Mouse (Mus musculus) forebrain, embryonic 12.5 days (tissue): ENCODE results near the gene Mfrp. TPM values are rescaled to one million over a fixed set of nuclear protein-coding genes. Genes with fewer than 3 reads are reported as not detected.

Experiments
- ATAC-seq: fragments of 200-750 bp; cut with Nextera tagmentation; 2 replicates; pipeline ENCODE4 v1.8.0; 2017; ENCODE audit warnings: moderate TSS enrichment; ENCODE audit not compliant: low FRiP score
- H3K27ac ChIP-seq: fragments of 300-500 bp; sonication (generic); 2 replicates; pipeline ENCODE4 v1.5.1; 2016; ENCODE audit warnings: mild to moderate bottlenecking
- H3K27me3 ChIP-seq: fragments of 300-500 bp; sonication (generic); 2 replicates; pipeline ENCODE4 v1.6.1; 2016; ENCODE audit warnings: mild to moderate bottlenecking
- H3K36me3 ChIP-seq: fragments of 300-500 bp; sonication (generic); replicated peaks from 2 replicates; pipeline ENCODE4 v1.6.1; 2016; ENCODE audit warnings: mild to moderate bottlenecking
- H3K4me1 ChIP-seq: fragments of 300-500 bp; sonication (generic); 2 replicates; pipeline ENCODE4 v1.6.1; 2016
- H3K4me2 ChIP-seq: fragments of 300-500 bp; sonication (generic); 2 replicates; pipeline ENCODE4 v1.6.1; 2016; ENCODE audit warnings: mild to moderate bottlenecking, moderate library complexity
- H3K4me3 ChIP-seq: fragments of 300-500 bp; sonication (generic); replicated peaks from 2 replicates; pipeline ENCODE4 v1.5.1; 2016; ENCODE audit warnings: mild to moderate bottlenecking
- H3K9ac ChIP-seq: fragments of 300-500 bp; sonication (generic); 2 replicates; pipeline ENCODE4 v1.6.1; 2016; ENCODE audit warnings: mild to moderate bottlenecking
- H3K9me3 ChIP-seq: fragments of 300-500 bp; sonication (generic); 2 replicates; pipeline ENCODE4 v1.6.1; 2016
- WGBS: fragments of 180-500 bp; shearing (Covaris S2); methylation state at CpG from one replicate; pipeline ENCODE4 v1.1.7; 2016; 5-methylcytosine and 5-hydroxymethylcytosine counted together
- polyA plus RNA-seq: library from polyadenylated mRNA; unstranded; fragments of >200 nt; fragmentation: Nextera tagmentation; extraction: Ambion mirVana; gene quantifications from 2 replicates; pipeline ENCODE4 v1.2.1, GENCODE M21; 2016

Mfrp gene
- polyA plus RNA-seq, 1 experiment from 2014 or later = 0.33 TPM

- ATAC-seq = no peak
- no peak overlapping the region for H3K9ac ChIP-seq
- H3K4me1 ChIP-seq = peaks cover 34% of the 10 kb centered on the region
- H3K27ac ChIP-seq = no peak overlapping the region
- 54% methylated on average over 3 of the region's 3 CpGs for WGBS
- no peak overlapping the region for H3K4me2 ChIP-seq
- peaks cover 28% of the 10 kb centered on the region for H3K27me3 ChIP-seq
- H3K36me3 ChIP-seq = no peaks in the 10 kb centered on the region
- H3K4me3 ChIP-seq = no peak overlapping the region
- H3K9me3 ChIP-seq = no peaks in the 10 kb centered on the region
These were observed 25.8 kb downstream of the Mfrp start for GRCm38 (mm10) chr9:44127351-44127801.

- H3K36me3 ChIP-seq = no peaks in the 10 kb centered on the region
- peak overlapping the region; percentile 76 for H3K4me2 ChIP-seq
- 10% methylated on average over 9 of the region's 9 CpGs for WGBS
- H3K9me3 ChIP-seq = no peaks in the 10 kb centered on the region
- peak overlapping the region; percentile 54 for H3K9ac ChIP-seq
- H3K4me3 ChIP-seq = peak overlapping the region; percentile 38
- H3K27me3 ChIP-seq = peaks cover 51% of the 10 kb centered on the region
- H3K4me1 ChIP-seq = peaks cover 49% of the 10 kb centered on the region
- no peak for ATAC-seq
- H3K27ac ChIP-seq = 0 out of 2 replicates have a peak overlapping the region, but pooled peaks have one; percentile 56
These were observed 28.1 kb downstream of the Mfrp start for GRCm38 (mm10) chr9:44129633-44130032.

DNA sequence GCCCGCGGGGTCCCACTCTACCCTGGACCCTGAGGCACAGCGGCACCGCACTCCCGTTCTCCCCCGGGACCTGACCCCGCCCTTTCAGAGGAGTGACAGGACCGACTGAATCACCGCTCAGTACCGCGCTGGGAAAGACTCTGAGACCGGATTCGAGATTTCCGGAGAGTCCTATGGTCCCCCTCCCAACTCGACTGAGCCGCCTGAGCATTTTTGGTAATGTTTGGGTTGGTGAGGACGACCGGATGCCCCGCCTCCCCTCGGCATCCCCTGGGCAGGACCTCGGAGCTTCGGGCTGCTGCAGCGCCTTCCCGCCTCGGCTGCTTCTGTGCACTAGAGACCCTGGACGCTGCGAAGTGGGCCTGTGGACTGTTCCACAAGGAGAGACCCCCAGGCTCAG lies 28.5 kb downstream of the Mfrp start:
- Histone ChIP-seq H3K27me3 (peaks cover 55% of the 10 kb centered on the region), H3K9me3 (no peaks in the 10 kb centered on the region), H3K4me2 (peak overlapping the region; percentile 76), H3K9ac (peak overlapping the region; percentile 54), H3K27ac (peak overlapping the region; percentile 56; the same call in 1 of the 2 replicates), H3K4me1 (peaks cover 53% of the 10 kb centered on the region), H3K36me3 (no peaks in the 10 kb centered on the region), H3K4me3 (peak overlapping the region; percentile 38)
- WGBS = under 1% methylated on average over 27 of the region's 27 CpGs
- 0 out of 2 replicates have a peak, but pooled peaks have one; percentile 44 for ATAC-seq

- ATAC-seq = peak; percentile 28; the same call in 1 of the 2 replicates
- H3K4me3 ChIP-seq = peak overlapping the region; percentile 38
- peak overlapping the region; percentile 76 for H3K4me2 ChIP-seq
- H3K27ac ChIP-seq = peak overlapping the region; percentile 53; the same call in 1 of the 2 replicates
- H3K36me3 ChIP-seq = no peaks in the 10 kb centered on the region
- no peaks in the 10 kb centered on the region for H3K9me3 ChIP-seq
- H3K27me3 ChIP-seq = peaks cover 62% of the 10 kb centered on the region
- peaks cover 57% of the 10 kb centered on the region for H3K4me1 ChIP-seq
- peak overlapping the region; percentile 54; the same call in 1 of the 2 replicates for H3K9ac ChIP-seq
- WGBS = 9% methylated on average over 17 of the region's 19 CpGs
These were observed 29.2 kb downstream of the Mfrp start for GRCm38 (mm10) chr9:44130581-44131275.

- H3K27ac ChIP-seq = no peak overlapping the region
- H3K4me2 ChIP-seq = no peak overlapping the region
- H3K4me1 ChIP-seq = peaks cover 59% of the 10 kb centered on the region
- H3K27me3 ChIP-seq = peaks cover 67% of the 10 kb centered on the region
- no peaks in the 10 kb centered on the region for H3K36me3 ChIP-seq
- H3K4me3 ChIP-seq = no peak overlapping the region
- 0 out of 2 replicates have a peak, but pooled peaks have one; percentile 2 for ATAC-seq
- 36% methylated on average over 7 of the region's 7 CpGs for WGBS
- H3K9ac ChIP-seq = no peak overlapping the region
- H3K9me3 ChIP-seq = no peaks in the 10 kb centered on the region
These were observed 29.7 kb downstream of the Mfrp start for GRCm38 (mm10) chr9:44131276-44131590.

- Histone ChIP-seq H3K4me3 (no peak overlapping the region), H3K27ac (no peak overlapping the region), H3K36me3 (0 out of 2 replicates have a peak, but pooled peaks cover 4% of the 10 kb centered on the region), H3K27me3 (peaks cover 75% of the 10 kb centered on the region), H3K9ac (no peak overlapping the region), H3K4me1 (peaks cover 57% of the 10 kb centered on the region), H3K9me3 (no peaks in the 10 kb centered on the region), H3K4me2 (no peak overlapping the region)
- ATAC-seq = no peak
- 66% methylated on average over 5 of the region's 5 CpGs for WGBS
These were observed 30.7 kb downstream of the Mfrp start for GRCm38 (mm10) chr9:44132200-44132599.

DNA sequence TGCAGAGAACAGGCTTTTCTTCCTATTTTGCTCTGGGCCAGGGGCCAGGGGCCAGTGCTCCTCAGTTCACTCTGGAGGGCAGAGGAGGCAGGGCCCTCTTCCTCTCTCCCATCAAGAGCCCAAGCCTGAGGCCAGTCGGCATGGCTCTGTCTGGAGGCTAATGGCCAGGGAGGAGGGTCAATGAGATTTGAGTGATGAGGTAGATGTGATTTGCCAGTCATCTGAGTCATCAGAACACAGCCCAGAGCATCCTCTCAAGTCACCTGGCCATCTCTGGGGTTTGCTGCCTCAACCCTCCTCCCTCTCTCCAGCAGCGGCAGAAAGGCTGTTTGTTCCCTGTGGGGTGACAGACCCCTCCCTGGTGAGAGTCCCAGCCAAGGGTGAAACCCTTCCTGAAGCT lies 31.8 kb downstream of the Mfrp start:
- Histone ChIP-seq H3K36me3 (peaks cover 7% of the 10 kb centered on the region; the same call in 1 of the 2 replicates), H3K27me3 (peaks cover 75% of the 10 kb centered on the region), H3K4me2 (peak overlapping the region; percentile 6; the same call in 1 of the 2 replicates), H3K9ac (no peak overlapping the region), H3K4me3 (no peak overlapping the region), H3K9me3 (no peaks in the 10 kb centered on the region), H3K4me1 (peaks cover 57% of the 10 kb centered on the region), H3K27ac (no peak overlapping the region)
- ATAC-seq = no peak
- WGBS = 13% methylated on average over 2 of the region's 2 CpGs

DNA sequence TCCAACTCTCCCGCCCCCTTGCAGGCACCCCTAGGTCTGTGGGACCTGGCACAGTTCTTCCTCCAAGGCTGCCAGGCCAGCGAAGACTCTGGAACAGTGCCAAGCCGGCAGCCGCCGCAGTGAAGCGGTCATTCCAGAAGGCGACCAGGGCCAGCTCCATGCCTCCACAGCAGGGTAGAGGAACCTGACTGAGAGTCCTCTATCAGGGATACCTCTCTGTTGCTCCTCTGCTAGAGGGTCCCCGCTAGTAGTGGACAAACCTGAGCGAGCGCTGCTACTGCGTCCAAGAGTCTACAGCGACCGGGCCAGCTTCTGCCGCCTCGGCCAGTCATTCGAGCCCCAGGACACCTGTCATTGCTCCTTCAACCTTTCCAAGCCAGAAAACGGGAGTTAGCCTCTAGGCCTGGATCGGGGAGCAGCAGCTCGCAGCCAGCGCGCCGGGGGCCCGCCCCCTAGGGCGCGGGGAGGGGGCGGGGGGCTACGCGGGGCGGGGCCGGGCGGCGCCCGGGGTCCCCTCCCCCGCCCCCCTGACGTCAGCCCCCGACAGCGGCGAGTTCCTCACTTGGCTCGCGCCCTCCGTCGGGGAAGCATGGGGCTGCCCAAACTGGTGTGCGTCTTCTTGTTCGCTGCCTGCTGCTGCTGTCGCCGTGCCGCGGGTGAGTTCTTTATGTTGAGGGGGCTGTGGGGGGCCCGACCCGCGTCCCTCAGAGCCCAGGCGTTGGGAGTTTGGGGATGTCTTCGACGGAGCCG lies 32.7 kb downstream of the Mfrp start, which contains the start of gene Mcam:
TSS of gene Mcam (plus strand) at position 369 of the 750 bp plus-strand sequence.
- under 1% methylated on average over 53 of the region's 55 CpGs for WGBS

DNA sequence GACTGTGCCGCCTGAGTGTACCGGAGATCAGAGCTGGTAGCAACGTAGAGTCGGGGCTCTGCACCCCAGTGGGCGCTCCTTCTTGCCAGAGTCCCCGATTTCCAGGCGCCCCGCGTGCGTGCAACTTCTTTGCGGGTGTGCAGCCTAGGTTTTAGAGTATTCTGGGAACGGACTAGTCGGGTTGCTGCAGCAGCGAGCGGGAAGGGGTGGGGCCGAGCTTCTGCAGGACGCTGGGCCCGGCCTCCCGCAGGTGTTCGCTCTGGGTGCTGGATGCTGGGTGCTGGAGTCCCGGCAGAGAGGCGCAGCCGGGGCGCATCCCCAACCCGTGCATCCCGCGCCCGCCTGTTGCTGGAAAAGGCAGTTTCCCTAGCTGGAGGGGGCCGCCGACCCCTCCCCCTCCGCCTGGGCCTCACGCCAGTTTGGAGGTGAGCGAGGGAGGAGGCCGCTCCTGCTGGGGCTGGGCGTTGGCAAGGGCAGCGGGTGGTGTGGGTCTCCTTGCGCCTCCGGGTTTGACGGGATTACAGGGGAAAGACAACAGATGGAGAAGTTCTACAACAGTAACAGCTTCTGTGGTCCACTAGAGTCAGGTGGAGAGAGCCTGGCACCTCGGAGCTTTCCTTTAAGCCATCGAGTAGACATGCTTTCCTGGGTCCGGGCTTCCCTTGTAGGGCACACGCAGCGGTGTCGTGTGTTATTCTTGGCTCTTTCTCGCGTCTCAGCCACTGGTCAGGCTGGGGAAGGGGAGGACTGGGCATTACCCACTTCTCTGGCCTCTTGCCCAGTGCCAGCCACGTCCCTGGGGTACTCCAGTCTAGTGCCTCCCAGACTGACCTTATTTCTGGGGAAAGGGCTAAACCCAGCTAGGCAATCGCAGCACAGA lies 33.6 kb downstream of the Mfrp start:
- Histone ChIP-seq H3K9me3 (no peaks in the 10 kb centered on the region), H3K9ac (peak overlapping the region; percentile 60), H3K36me3 (peaks cover 10% of the 10 kb centered on the region), H3K4me1 (peaks cover 48% of the 10 kb centered on the region), H3K4me3 (peak overlapping the region; percentile 51), H3K4me2 (peak overlapping the region; percentile 90), H3K27me3 (peaks cover 65% of the 10 kb centered on the region), H3K27ac (0 out of 2 replicates have a peak overlapping the region, but pooled peaks have one; percentile 19)
- 4% methylated on average over 49 of the region's 49 CpGs for WGBS
- peak; percentile 13; the same call in 1 of the 2 replicates for ATAC-seq

More for the DNA sequence above, 32.7 kb downstream of the Mfrp start, which contains the start of gene Mcam:
- Histone ChIP-seq H3K4me1 (peaks cover 56% of the 10 kb centered on the region), H3K27ac (0 out of 2 replicates have a peak within 1 kb of the TSS, but pooled peaks have one; percentile 19), H3K4me2 (peak within 1 kb of the TSS; percentile 90), H3K4me3 (peak within 1 kb of the TSS; percentile 51), H3K9ac (peak within 1 kb of the TSS; percentile 60), H3K36me3 (peaks cover 7% of the 10 kb centered on the region; the same call in 1 of the 2 replicates), H3K9me3 (no peaks in the 10 kb centered on the region), H3K27me3 (peaks cover 70% of the 10 kb centered on the region)
- peak; percentile 45; the same call in 1 of the 2 replicates for ATAC-seq

- Histone ChIP-seq H3K4me2 (peak overlapping the region; percentile 90), H3K4me3 (peak overlapping the region; percentile 51), H3K36me3 (peaks cover 18% of the 10 kb centered on the region), H3K9me3 (no peaks in the 10 kb centered on the region), H3K27me3 (peaks cover 61% of the 10 kb centered on the region), H3K4me1 (peaks cover 40% of the 10 kb centered on the region), H3K9ac (peak overlapping the region; percentile 60; the same call in 1 of the 2 replicates), H3K27ac (no peak overlapping the region)
- no peak for ATAC-seq
- 65% methylated on average over 7 of the region's 7 CpGs for WGBS
These were observed 34.3 kb downstream of the Mfrp start for GRCm38 (mm10) chr9:44135731-44136411.

- no peak overlapping the region for H3K27ac ChIP-seq
- H3K9ac ChIP-seq = no peak overlapping the region
- WGBS = 79% methylated on average over 4 of the region's 4 CpGs
- no peak overlapping the region for H3K4me2 ChIP-seq
- H3K9me3 ChIP-seq = no peaks in the 10 kb centered on the region
- peaks cover 42% of the 10 kb centered on the region for H3K27me3 ChIP-seq
- H3K4me3 ChIP-seq = no peak overlapping the region
- ATAC-seq = no peak
- H3K4me1 ChIP-seq = peaks cover 32% of the 10 kb centered on the region
- H3K36me3 ChIP-seq = peaks cover 31% of the 10 kb centered on the region
These were observed 36.3 kb downstream of the Mfrp start for GRCm38 (mm10) chr9:44137846-44138245.
